Mouse (Mus musculus): ENCODE data around the gene Wwox. TPM values are rescaled to one million over a fixed set of nuclear protein-coding genes. Genes with fewer than 3 reads are reported as not detected.

Wwox gene
- polyA plus RNA-seq, 1 experiment from 2014 or later, result 11.0 TPM

GRCm38 (mm10) chr8:115201726-115202125, 762.3 kb downstream of the Wwox start:
- H3K27ac ChIP-seq (ENCODE audit: low read depth, low read length), result no peak overlapping the region
- no peaks in the 10 kb centered on the region for H3K36me3 ChIP-seq (ENCODE audit: control insufficient read depth, insufficient read depth, low read length)
- H3K4me2 ChIP-seq (ENCODE audit: low read depth), result no peak overlapping the region
- WGBS, result 43% methylated on average over 7 of the region's 7 CpGs
- H3K9me3 ChIP-seq (ENCODE audit: control insufficient read depth, low read length), result no peaks in the 10 kb centered on the region
- H3K9ac ChIP-seq (ENCODE audit: low read length), result no peak overlapping the region
- H3K4me1 ChIP-seq (ENCODE audit: control insufficient read depth, insufficient read depth, low read length), result no peaks in the 10 kb centered on the region
- DNase-seq (ENCODE audit: low spot score), result no peak
- no peak overlapping the region for H3K4me3 ChIP-seq (ENCODE audit: low read depth, low read length)
- no peaks in the 10 kb centered on the region for H3K27me3 ChIP-seq (ENCODE audit: control insufficient read depth, insufficient read depth, low read length)
- ATAC-seq (ENCODE audit: insufficient read depth, low FRiP score, low TSS enrichment), result no peak

- Histone ChIP-seq H3K27ac (ENCODE audit: low read depth, low read length) (no peak overlapping the region), H3K4me1 (ENCODE audit: control insufficient read depth, insufficient read depth, low read length) (peaks cover 5% of the 10 kb centered on the region; the same call in 1 of the 2 replicates)
These were observed 768.0 kb downstream of the Wwox start for GRCm38 (mm10) chr8:115207480-115207879.

GRCm38 (mm10) chr8:115208415-115209192, 769.1 kb downstream of the Wwox start:
- ATAC-seq (ENCODE audit: insufficient read depth, low FRiP score, low TSS enrichment) (no peak), DNase-seq (ENCODE audit: low spot score) (no peak)
- no peaks in the 10 kb centered on the region for H3K27me3 ChIP-seq (ENCODE audit: control insufficient read depth, insufficient read depth, low read length)
- no peak overlapping the region for H3K4me2 ChIP-seq (ENCODE audit: low read depth)
- peaks cover 8% of the 10 kb centered on the region for H3K4me1 ChIP-seq (ENCODE audit: control insufficient read depth, insufficient read depth, low read length)
- no peak overlapping the region for H3K4me3 ChIP-seq (ENCODE audit: low read depth, low read length)
- WGBS, result 28% methylated on average over 15 of the region's 15 CpGs
- H3K27ac ChIP-seq (ENCODE audit: low read depth, low read length), result no peak overlapping the region
- H3K36me3 ChIP-seq (ENCODE audit: control insufficient read depth, insufficient read depth, low read length), result no peaks in the 10 kb centered on the region
- H3K9ac ChIP-seq (ENCODE audit: low read length), result no peak overlapping the region
- H3K9me3 ChIP-seq (ENCODE audit: control insufficient read depth, low read length), result no peaks in the 10 kb centered on the region

More at GRCm38 (mm10) chr8:115207480-115207879, 768.0 kb downstream of the Wwox start:
- 62% methylated on average over 11 of the region's 11 CpGs for WGBS
- DNase-seq (ENCODE audit: low spot score) (no peak), ATAC-seq (ENCODE audit: insufficient read depth, low FRiP score, low TSS enrichment) (no peak)
- H3K4me3 ChIP-seq (ENCODE audit: low read depth, low read length), result no peak overlapping the region
- no peak overlapping the region for H3K9ac ChIP-seq (ENCODE audit: low read length)
- no peaks in the 10 kb centered on the region for H3K27me3 ChIP-seq (ENCODE audit: control insufficient read depth, insufficient read depth, low read length)
- no peaks in the 10 kb centered on the region for H3K9me3 ChIP-seq (ENCODE audit: control insufficient read depth, low read length)
- H3K36me3 ChIP-seq (ENCODE audit: control insufficient read depth, insufficient read depth, low read length), result no peaks in the 10 kb centered on the region
- no peak overlapping the region for H3K4me2 ChIP-seq (ENCODE audit: low read depth)

- no peak overlapping the region for H3K27ac ChIP-seq (ENCODE audit: low read depth, low read length)
- DNase-seq (ENCODE audit: low spot score), result no peak
- H3K9me3 ChIP-seq (ENCODE audit: control insufficient read depth, low read length), result no peaks in the 10 kb centered on the region
- peaks cover 8% of the 10 kb centered on the region for H3K4me1 ChIP-seq (ENCODE audit: control insufficient read depth, insufficient read depth, low read length)
- no peak overlapping the region for H3K4me3 ChIP-seq (ENCODE audit: low read depth, low read length)
- H3K27me3 ChIP-seq (ENCODE audit: control insufficient read depth, insufficient read depth, low read length), result no peaks in the 10 kb centered on the region
- no peak overlapping the region for H3K4me2 ChIP-seq (ENCODE audit: low read depth)
- ATAC-seq (ENCODE audit: insufficient read depth, low FRiP score, low TSS enrichment), result no peak
- H3K36me3 ChIP-seq (ENCODE audit: control insufficient read depth, insufficient read depth, low read length), result no peaks in the 10 kb centered on the region
- WGBS, result 75% methylated on average over 6 of the region's 6 CpGs
- no peak overlapping the region for H3K9ac ChIP-seq (ENCODE audit: low read length)
These were observed 770.6 kb downstream of the Wwox start for GRCm38 (mm10) chr8:115210014-115210413.

GRCm38 (mm10) chr8:115213126-115213525, 773.7 kb downstream of the Wwox start:
- no peaks in the 10 kb centered on the region for H3K9me3 ChIP-seq (ENCODE audit: control insufficient read depth, low read length)
- H3K4me2 ChIP-seq (ENCODE audit: low read depth), result no peak overlapping the region
- no peaks in the 10 kb centered on the region for H3K36me3 ChIP-seq (ENCODE audit: control insufficient read depth, insufficient read depth, low read length)
- H3K4me1 ChIP-seq (ENCODE audit: control insufficient read depth, insufficient read depth, low read length), result peaks cover 6% of the 10 kb centered on the region
- H3K27ac ChIP-seq (ENCODE audit: low read depth, low read length), result no peak overlapping the region
- H3K4me3 ChIP-seq (ENCODE audit: low read depth, low read length), result no peak overlapping the region
- no peak for DNase-seq (ENCODE audit: low spot score)
- H3K27me3 ChIP-seq (ENCODE audit: control insufficient read depth, insufficient read depth, low read length), result no peaks in the 10 kb centered on the region
- H3K9ac ChIP-seq (ENCODE audit: low read length), result no peak overlapping the region
- 77% methylated on average over 4 of the region's 4 CpGs for WGBS
- no peak for ATAC-seq (ENCODE audit: insufficient read depth, low FRiP score, low TSS enrichment)

- Histone ChIP-seq H3K4me3 (ENCODE audit: low read depth, low read length) (no peak overlapping the region), H3K4me1 (ENCODE audit: control insufficient read depth, insufficient read depth, low read length) (peaks cover 3% of the 10 kb centered on the region; the same call in 1 of the 2 replicates), H3K4me2 (ENCODE audit: low read depth) (no peak overlapping the region), H3K27me3 (ENCODE audit: control insufficient read depth, insufficient read depth, low read length) (no peaks in the 10 kb centered on the region), H3K9me3 (ENCODE audit: control insufficient read depth, low read length) (no peaks in the 10 kb centered on the region), H3K27ac (ENCODE audit: low read depth, low read length) (no peak overlapping the region), H3K9ac (ENCODE audit: low read length) (no peak overlapping the region), H3K36me3 (ENCODE audit: control insufficient read depth, insufficient read depth, low read length) (no peaks in the 10 kb centered on the region)
- 74% methylated on average over 17 of the region's 17 CpGs for WGBS
- ATAC-seq (ENCODE audit: insufficient read depth, low FRiP score, low TSS enrichment), result no peak
- DNase-seq (ENCODE audit: low spot score), result no peak
These were observed 775.4 kb downstream of the Wwox start for GRCm38 (mm10) chr8:115214870-115215269.

- Histone ChIP-seq H3K27ac (ENCODE audit: low read depth, low read length) (no peak overlapping the region), H3K4me2 (ENCODE audit: low read depth) (no peak overlapping the region), H3K4me3 (ENCODE audit: low read depth, low read length) (no peak overlapping the region), H3K27me3 (ENCODE audit: control insufficient read depth, insufficient read depth, low read length) (no peaks in the 10 kb centered on the region), H3K4me1 (ENCODE audit: control insufficient read depth, insufficient read depth, low read length) (peaks cover 3% of the 10 kb centered on the region; the same call in 1 of the 2 replicates), H3K36me3 (ENCODE audit: control insufficient read depth, insufficient read depth, low read length) (no peaks in the 10 kb centered on the region), H3K9ac (ENCODE audit: low read length) (no peak overlapping the region), H3K9me3 (ENCODE audit: control insufficient read depth, low read length) (no peaks in the 10 kb centered on the region)
- no peak for DNase-seq (ENCODE audit: low spot score)
- WGBS, result 83% methylated on average over 3 of the region's 3 CpGs
- ATAC-seq (ENCODE audit: insufficient read depth, low FRiP score, low TSS enrichment), result no peak
These were observed 777.3 kb downstream of the Wwox start for GRCm38 (mm10) chr8:115216801-115217200.

- 73% methylated on average over 13 of the region's 13 CpGs for WGBS
- Histone ChIP-seq H3K36me3 (ENCODE audit: control insufficient read depth, insufficient read depth, low read length) (no peaks in the 10 kb centered on the region), H3K27me3 (ENCODE audit: control insufficient read depth, insufficient read depth, low read length) (no peaks in the 10 kb centered on the region), H3K27ac (ENCODE audit: low read depth, low read length) (no peak overlapping the region), H3K9me3 (ENCODE audit: control insufficient read depth, low read length) (no peaks in the 10 kb centered on the region), H3K4me2 (ENCODE audit: low read depth) (no peak overlapping the region), H3K4me1 (ENCODE audit: control insufficient read depth, insufficient read depth, low read length) (no peaks in the 10 kb centered on the region), H3K4me3 (ENCODE audit: low read depth, low read length) (no peak overlapping the region), H3K9ac (ENCODE audit: low read length) (no peak overlapping the region)
- DNase-seq (ENCODE audit: low spot score) (no peak), ATAC-seq (ENCODE audit: insufficient read depth, low FRiP score, low TSS enrichment) (no peak)
These were observed 783.1 kb downstream of the Wwox start for GRCm38 (mm10) chr8:115222545-115222944.
